Mouse (Mus musculus) limb, embryonic 14.5 days (tissue): ENCODE data around the gene Cspg4. TPM values are rescaled to one million over a fixed set of nuclear protein-coding genes. Genes with fewer than 3 reads are reported as not detected.

Experiments
- ATAC-seq: fragments of 200-750 bp; cut with Nextera tagmentation; 2 replicates; pipeline ENCODE4 v1.8.0; 2017; ENCODE audit warnings: low read depth, moderate number of reproducible peaks, moderate TSS enrichment; ENCODE audit not compliant: low FRiP score
- DNase-seq: peaks from one replicate; pipeline ENCODE4 v3.0.0-alpha.2; 2015; ENCODE audit warnings: low spot score
- H3K27ac ChIP-seq: fragments of 300-500 bp; sonication (generic); replicated peaks from 2 replicates; pipeline ENCODE4 v1.5.1; 2014; ENCODE audit warnings: low read depth, mild to moderate bottlenecking, low read length, moderate library complexity, mixed read lengths
- H3K27me3 ChIP-seq: fragments of 300-500 bp; sonication (generic); 2 replicates; pipeline ENCODE4 v1.6.1; 2014; ENCODE audit warnings: low read length, mixed read lengths; ENCODE audit not compliant: control insufficient read depth, insufficient read depth
- H3K36me3 ChIP-seq: fragments of 300-500 bp; sonication (generic); 2 replicates; pipeline ENCODE4 v1.6.1; 2014; ENCODE audit warnings: mild to moderate bottlenecking, low read length, moderate library complexity, mixed read lengths; ENCODE audit not compliant: control insufficient read depth, insufficient read depth
- H3K4me1 ChIP-seq: fragments of 300-500 bp; sonication (generic); 2 replicates; pipeline ENCODE4 v1.6.1; 2014; ENCODE audit warnings: antibody characterized with exemption, low read length, mixed read lengths; ENCODE audit not compliant: control insufficient read depth, insufficient read depth
- H3K4me2 ChIP-seq: fragments of 300-500 bp; sonication (generic); replicated peaks from 2 replicates; pipeline ENCODE4 v1.6.1; 2014; ENCODE audit warnings: low read depth, mild to moderate bottlenecking, low read length, moderate library complexity; ENCODE audit not compliant: severe bottlenecking
- H3K4me3 ChIP-seq: fragments of 300-500 bp; sonication (generic); replicated peaks from 2 replicates; pipeline ENCODE4 v1.5.1; 2014; ENCODE audit warnings: low read length
- H3K9ac ChIP-seq: fragments of 300-500 bp; sonication (generic); 2 replicates; pipeline ENCODE4 v1.6.1; 2014; ENCODE audit warnings: mild to moderate bottlenecking, low read depth, low read length, moderate library complexity; ENCODE audit not compliant: severe bottlenecking
- H3K9me3 ChIP-seq: fragments of 300-500 bp; sonication (generic); 2 replicates; pipeline ENCODE4 v1.6.1; 2016; ENCODE audit warnings: low read length; ENCODE audit not compliant: control insufficient read depth
- POLR2A ChIP-seq: fragments of 200-500 bp; IDR thresholded peaks from 2 replicates; pipeline ENCODE4 v1.8.0; 2012; ENCODE audit warnings: inconsistent platforms, mild to moderate bottlenecking, moderate library complexity, borderline replicate concordance; ENCODE audit not compliant: insufficient read depth, insufficient read length; ENCODE audit errors: extremely low read depth
- WGBS: fragments of 180-500 bp; shearing (Covaris S2); extraction: QIAGEN DNeasy Blood & Tissue Kit; methylation state at CpG from one replicate; pipeline ENCODE4 v1.1.7; 2014; 5-methylcytosine and 5-hydroxymethylcytosine counted together
- polyA plus RNA-seq, 2 experiments: library from polyadenylated mRNA; depleted of rRNA in 1 of 2; stranded (reverse) in 1 of 2; unstranded in 1 of 2; fragments of >200 nt; fragmentation: Nextera tagmentation in 1 of 2; extraction: Ambion mirVana in 1 of 2; gene quantifications; 2 replicates each; pipeline versions ENCODE4 v1.2.1 to v1.2.3; 2012 to 2014

Gene Cspg4
- polyA plus RNA-seq, 2 experiments = 47.1 to 59.9 TPM

DNA sequence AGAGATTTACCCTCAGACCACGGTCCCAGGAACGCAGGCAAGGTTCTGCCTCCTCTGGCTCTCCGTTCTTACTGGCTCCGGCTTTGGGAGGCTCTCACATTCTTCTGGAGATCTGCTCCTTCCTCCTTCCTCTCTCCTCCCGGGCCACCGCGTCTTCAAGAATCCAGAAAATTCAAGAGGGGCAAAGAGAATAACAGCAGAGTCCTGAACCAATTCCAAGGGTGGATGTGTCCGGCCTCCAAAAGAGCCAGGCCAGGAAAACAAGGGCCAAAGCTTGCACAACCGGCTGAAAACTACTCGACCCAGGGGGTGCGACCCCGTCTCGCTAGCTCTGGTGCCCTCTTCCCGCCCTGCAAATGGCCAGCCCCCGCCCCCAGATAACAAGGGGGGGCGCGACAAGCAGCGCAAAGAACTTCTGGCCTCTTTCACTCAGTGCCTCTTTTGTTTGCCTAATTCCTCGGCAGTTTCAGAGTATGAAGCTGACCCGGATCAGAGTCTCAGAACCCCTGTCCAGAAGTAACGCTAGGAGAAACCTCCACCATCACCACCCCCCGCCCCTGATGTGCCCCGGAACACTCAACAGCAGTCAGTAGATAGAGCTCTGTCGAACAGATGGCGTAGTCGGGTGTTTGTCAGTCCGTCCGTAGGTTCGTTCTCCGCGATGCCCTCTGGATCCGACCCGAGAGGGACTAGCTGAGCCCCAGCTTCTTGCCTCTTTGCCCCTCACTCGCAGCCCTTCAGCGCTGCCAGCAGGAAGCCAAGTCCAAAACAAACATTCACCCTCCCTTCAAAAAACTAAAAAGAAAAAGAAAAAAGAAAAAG lies 62.6 kb downstream of the Cspg4 start:
- H3K27me3 ChIP-seq = no peaks in the 10 kb centered on the region
- peak; percentile 28 for DNase-seq
- WGBS = under 1% methylated on average over 35 of the region's 35 CpGs
- peak; percentile 50; the same call in 1 of the 2 replicates for TF ChIP-seq POLR2A
- H3K4me2 ChIP-seq = peak overlapping the region; percentile 93
- H3K9ac ChIP-seq = peak overlapping the region; percentile 81
- H3K36me3 ChIP-seq = peaks cover 15% of the 10 kb centered on the region
- H3K4me1 ChIP-seq = peaks cover 45% of the 10 kb centered on the region
- H3K9me3 ChIP-seq = no peaks in the 10 kb centered on the region
- H3K4me3 ChIP-seq = peak overlapping the region; percentile 68
- peak overlapping the region; percentile 93 for H3K27ac ChIP-seq
- ATAC-seq = no peak

- Histone ChIP-seq H3K4me3 (peak within 1 kb of the TSS; percentile 68), H3K9me3 (no peaks in the 10 kb centered on the region), H3K4me1 (peaks cover 38% of the 10 kb centered on the region), H3K4me2 (peak within 1 kb of the TSS; percentile 93), H3K27ac (peak within 1 kb of the TSS; percentile 93), H3K9ac (peak within 1 kb of the TSS; percentile 81), H3K36me3 (peaks cover 14% of the 10 kb centered on the region), H3K27me3 (no peaks in the 10 kb centered on the region)
- DNase-seq = peak; percentile 92
- ATAC-seq = peak; percentile 91
- WGBS = 3% methylated on average over 46 of the region's 50 CpGs
- peak; percentile 79; the same call in 1 of the 2 replicates for TF ChIP-seq POLR2A
These were observed 63.4 kb downstream of the Cspg4 start, which contains the start of gene Snx33 for GRCm38 (mm10) chr9:56928041-56928811. Gene Snx33, minus strand, starts transcription at chr9:56928371.

DNA sequence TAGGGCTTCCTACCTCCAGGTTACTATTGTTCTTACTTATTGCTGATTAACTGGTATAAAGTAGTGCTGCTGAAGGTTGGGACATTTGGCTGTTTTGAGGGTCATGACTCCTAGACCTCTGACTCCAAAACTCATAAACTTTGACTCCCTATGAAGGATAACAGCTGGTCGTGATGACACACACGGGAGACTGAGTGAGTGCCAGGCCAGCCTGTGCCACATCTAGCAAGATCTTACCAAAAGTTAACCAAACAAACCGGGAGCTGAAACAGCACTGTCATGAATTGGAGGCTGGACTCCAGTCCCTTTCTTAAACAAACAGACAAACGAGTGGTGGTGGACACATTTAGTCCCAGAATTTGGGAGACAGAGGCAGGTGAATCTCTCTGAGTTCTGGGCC lies 64.7 kb downstream of the Cspg4 start:
- 43% methylated on average over 4 of the region's 4 CpGs for WGBS
- Histone ChIP-seq H3K4me3 (no peak overlapping the region), H3K27me3 (no peaks in the 10 kb centered on the region), H3K9ac (no peak overlapping the region), H3K4me1 (peaks cover 25% of the 10 kb centered on the region), H3K27ac (no peak overlapping the region), H3K4me2 (no peak overlapping the region), H3K36me3 (peaks cover 12% of the 10 kb centered on the region), H3K9me3 (no peaks in the 10 kb centered on the region)
- no peak for ATAC-seq
- no peak for DNase-seq
- no peak for TF ChIP-seq POLR2A

- no peak for TF ChIP-seq POLR2A
- no peaks in the 10 kb centered on the region for H3K27me3 ChIP-seq
- DNase-seq (no peak), ATAC-seq (no peak)
- H3K4me1 ChIP-seq = peaks cover 15% of the 10 kb centered on the region
- no peak overlapping the region for H3K9ac ChIP-seq
- WGBS = 82% methylated on average over 1 of the region's 1 CpGs
- H3K4me2 ChIP-seq = no peak overlapping the region
- H3K9me3 ChIP-seq = no peaks in the 10 kb centered on the region
- H3K36me3 ChIP-seq = peaks cover 7% of the 10 kb centered on the region
- no peak overlapping the region for H3K27ac ChIP-seq
- H3K4me3 ChIP-seq = no peak overlapping the region
These were observed 65.7 kb downstream of the Cspg4 start for GRCm38 (mm10) chr9:56930556-56930955.

DNA sequence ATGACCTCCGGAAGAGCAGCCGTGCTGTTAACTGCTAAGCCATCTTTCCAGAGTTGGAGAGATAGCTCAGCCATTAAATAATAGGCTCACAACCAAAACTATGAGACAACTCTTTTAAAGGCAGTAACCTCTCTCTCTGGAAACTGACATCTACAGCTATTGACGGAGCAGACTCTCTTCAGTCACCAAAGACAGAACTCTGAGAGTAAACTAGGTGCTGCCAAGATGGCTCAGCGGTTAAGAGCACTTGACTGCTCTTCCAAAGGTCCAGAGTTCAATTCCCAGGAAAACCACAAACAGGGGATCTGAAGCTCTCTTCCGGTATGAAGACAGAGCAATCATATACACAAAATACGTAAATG lies 72.0 kb downstream of the Cspg4 start:
- Histone ChIP-seq H3K9me3 (no peaks in the 10 kb centered on the region), H3K9ac (0 out of 2 replicates have a peak overlapping the region, but pooled peaks have one; percentile 36), H3K36me3 (no peaks in the 10 kb centered on the region), H3K4me3 (peak overlapping the region; percentile 76), H3K4me2 (peak overlapping the region; percentile 54), H3K27ac (no peak overlapping the region), H3K4me1 (peaks cover 11% of the 10 kb centered on the region), H3K27me3 (no peaks in the 10 kb centered on the region)
- 22% methylated on average over 6 of the region's 6 CpGs for WGBS
- DNase-seq (no peak), ATAC-seq (no peak)
- no peak for TF ChIP-seq POLR2A
